Mouse (Mus musculus): ENCODE data around the gene Pzp. TPM values are rescaled to one million over a fixed set of nuclear protein-coding genes. Genes with fewer than 3 reads are reported as not detected.

Gene Pzp
- total RNA-seq, 2 experiments from 2014 or later: 0.41 TPM; not detected in 1

- intact Hi-C loops (cut with DNase I): loop anchor here (1.0 kb wide), 1 partner anchor 33 kb away; no protein-coding TSS in a partner anchor
- DNase-seq: peak; percentile 85 to 96
Observed at GRCm38 (mm10) chr6:128479463-128480454, 46.8 kb downstream of the Pzp start.

- intact Hi-C loops (cut with DNase I): no loop called here
- no peak for DNase-seq
Observed at GRCm38 (mm10) chr6:128477495-128477894, 49.0 kb downstream of the Pzp start.

DNA sequence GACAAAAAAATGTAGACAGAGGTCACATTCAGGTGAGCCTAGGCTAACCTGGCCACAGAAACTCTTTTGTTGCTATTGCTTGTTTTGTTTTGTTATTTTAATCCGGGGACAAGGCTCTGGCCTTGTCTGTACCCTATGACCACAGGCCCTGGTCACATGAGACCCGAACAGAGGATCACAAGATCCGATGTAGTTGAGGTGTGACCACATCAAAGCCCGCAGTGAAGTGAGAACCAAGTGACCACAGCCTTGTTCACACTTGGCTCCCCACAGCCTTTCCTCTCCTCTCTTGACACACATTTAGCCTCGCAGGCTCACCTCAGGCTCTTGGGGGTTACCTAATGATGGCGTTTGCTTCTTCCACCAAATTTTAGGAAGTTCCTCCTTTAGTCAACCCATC is 52.4 kb downstream of the Pzp start:
- no peak for DNase-seq
- intact Hi-C loops (cut with DNase I): no loop called here

DNA sequence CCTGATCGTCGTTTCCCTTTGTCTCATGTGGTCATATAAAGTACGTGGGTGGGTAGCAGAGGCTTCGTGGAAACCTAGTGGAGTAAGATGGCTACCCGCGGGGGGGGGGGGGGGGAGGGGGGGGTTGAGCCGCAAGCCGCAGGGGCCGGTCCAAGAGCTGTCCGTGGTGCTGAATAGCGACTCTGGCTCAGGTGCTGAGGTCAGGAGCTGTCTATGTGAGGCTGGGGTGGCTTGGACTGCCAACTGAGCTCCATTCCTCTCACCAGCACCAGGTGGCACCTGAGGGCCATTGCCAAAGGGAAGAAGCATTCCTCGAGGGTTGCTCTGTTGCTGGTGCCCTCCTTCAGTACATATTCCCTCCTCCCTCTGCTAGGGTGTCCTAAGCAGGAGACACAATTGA is 57.1 kb downstream of the Pzp start:
- DNase-seq: no peak
- intact Hi-C loops (cut with DNase I): no loop called here

- DNase-seq: no peak
- intact Hi-C loops (cut with DNase I): no loop called here
Observed at GRCm38 (mm10) chr6:128467298-128467697, 59.2 kb downstream of the Pzp start.

GRCm38 (mm10) chr6:128466563-128466962 is 60.0 kb downstream of the Pzp start:
- intact Hi-C loops (cut with DNase I): no loop called here
- no peak for DNase-seq

DNA sequence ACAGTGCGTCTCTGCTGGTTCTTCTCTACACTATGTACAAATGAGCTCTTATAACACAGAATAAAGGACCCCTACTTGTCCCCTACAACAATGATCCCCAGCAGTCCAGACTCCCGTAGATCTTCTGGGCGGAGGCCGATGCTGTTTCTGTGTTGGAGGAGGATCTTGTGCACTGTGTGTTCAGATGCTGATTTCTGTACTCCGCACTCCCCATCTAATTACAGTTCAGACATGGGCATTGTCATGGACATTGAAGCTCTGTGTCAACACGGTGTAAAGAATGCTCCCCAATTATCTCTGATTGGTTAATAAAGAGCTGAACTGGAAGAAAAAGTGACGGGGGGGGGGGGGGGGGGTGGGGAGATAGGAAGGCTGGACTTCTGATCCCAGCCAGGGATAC is 60.5 kb downstream of the Pzp start:
- intact Hi-C loops (cut with DNase I): no loop called here
- no peak for DNase-seq

DNA sequence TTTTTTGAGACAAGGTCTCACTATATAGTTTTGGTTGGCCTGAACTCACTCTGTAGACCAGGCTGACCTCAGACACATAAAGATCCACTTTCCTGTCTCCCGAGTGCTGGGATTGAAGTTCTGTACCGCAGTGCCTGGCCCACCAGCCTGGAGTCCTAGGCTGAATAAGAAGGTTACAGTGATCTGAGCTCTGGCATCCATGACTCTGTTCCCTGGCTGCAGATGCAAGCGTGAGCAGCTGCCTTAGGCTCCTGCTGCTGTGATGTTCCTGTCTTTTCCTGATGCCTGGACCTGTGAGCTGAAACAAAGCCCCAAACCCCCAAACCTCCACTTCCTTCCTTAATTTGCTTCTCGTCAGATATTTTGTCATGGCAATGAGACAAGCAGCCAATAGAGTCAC is 61.5 kb downstream of the Pzp start:
- DNase-seq: no peak
- intact Hi-C loops (cut with DNase I): no loop called here

DNA sequence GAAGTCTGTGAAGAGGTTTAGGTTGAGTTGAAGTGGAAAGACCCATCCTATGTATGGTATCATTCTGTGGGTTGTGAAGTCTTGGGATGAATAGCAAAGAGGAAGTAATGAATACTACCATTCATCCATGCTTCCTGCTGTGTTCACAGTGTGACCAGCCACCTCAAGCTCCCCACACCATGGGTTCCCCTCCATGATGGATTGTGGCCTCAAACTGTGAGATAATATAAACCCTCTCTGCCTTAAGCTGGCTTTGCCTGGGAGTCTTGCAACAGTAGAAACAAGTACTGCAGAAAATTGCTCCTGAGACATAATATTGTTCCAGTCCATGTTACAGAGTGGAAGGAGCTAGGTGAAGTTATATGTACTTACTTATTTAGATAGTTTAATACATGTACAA is 64.9 kb downstream of the Pzp start:
- no peak for DNase-seq
- intact Hi-C loops (cut with DNase I): no loop called here

- intact Hi-C loops (cut with DNase I): no loop called here
- no peak for DNase-seq
Observed at GRCm38 (mm10) chr6:128460729-128461503, 65.6 kb downstream of the Pzp start.

GRCm38 (mm10) chr6:128460321-128460720 is 66.2 kb downstream of the Pzp start:
- DNase-seq: no peak
- intact Hi-C loops (cut with DNase I): no loop called here

GRCm38 (mm10) chr6:128457186-128457585 is 69.3 kb downstream of the Pzp start:
- intact Hi-C loops (cut with DNase I): no loop called here

DNA sequence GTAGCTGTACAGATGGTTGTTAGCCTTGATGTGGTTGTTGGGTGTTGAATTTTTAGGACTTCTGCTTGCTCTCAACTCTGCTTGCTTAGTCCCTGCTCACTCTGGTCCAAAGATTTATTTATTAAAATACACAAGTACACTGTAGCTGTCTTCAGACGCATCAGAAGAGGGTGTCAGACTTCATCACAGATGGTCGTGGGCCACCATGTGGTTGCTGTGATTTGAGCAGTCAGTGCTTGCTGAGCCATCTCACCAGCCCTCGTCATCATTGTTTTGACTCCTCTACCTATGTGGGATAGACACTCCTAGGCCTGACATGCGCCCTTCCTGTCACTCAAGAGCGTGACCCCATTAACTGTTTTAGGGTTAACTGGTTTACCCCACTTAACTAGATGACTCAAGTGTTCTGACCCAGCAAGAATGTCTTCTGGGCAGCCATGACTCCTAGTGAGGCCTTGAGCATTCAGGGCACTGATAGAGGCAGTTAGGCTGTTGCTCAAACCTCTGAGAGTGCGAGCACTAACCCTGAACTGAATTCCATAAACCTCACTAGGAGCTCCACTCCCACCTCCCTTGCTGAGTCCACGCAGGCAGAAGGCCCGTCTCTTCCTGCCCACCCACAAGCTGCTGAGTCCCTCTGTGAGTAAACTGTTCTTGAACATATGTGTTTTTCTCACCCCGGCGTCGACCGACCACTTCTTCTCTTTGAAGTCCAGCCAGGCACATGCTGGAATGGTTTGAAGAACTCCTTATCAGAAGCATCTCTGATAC is 70.5 kb downstream of the Pzp start:
- no peak for DNase-seq
- intact Hi-C loops (cut with DNase I): no loop called here

More at GRCm38 (mm10) chr6:128457186-128457585, 69.3 kb downstream of the Pzp start:
- DNase-seq: no peak

- DNase-seq: no peak
- intact Hi-C loops (cut with DNase I): loop anchor here (10.0 kb wide), 1 partner anchor 388 kb away; no protein-coding TSS in a partner anchor
Observed at GRCm38 (mm10) chr6:128447063-128447462, 79.5 kb downstream of the Pzp start.

- intact Hi-C loops (cut with DNase I): loop anchor here (1.0 to 10.0 kb wide), 2 partner anchors 34 to 389 kb away; no protein-coding TSS in a partner anchor
- peak in 1 of 2 experiments; percentile 43 for DNase-seq
Observed at GRCm38 (mm10) chr6:128445761-128446535, 80.6 kb downstream of the Pzp start.

DNA sequence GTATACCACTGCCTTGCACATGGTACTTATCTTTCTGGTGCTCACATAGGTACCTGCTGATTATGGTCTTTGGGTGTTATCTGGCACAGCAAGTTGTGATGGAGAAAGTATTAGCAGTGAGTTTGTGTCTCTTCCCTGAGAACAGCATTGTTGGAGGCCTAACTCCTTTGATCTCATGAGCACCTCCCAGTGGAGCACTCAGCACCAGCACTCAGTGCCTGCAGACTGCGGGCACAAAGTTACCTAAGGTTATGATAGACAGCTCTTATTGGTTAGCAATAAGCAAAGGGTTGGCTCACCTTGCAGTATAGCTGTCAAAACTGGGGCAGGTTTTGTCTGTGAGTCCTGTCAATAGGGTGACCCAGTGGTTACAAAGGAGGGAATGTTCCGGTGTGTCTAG is 86.3 kb downstream of the Pzp start:
- no peak for DNase-seq
- intact Hi-C loops (cut with DNase I): loop anchor here (10.0 kb wide), 1 partner anchor 395 kb away; no protein-coding TSS in a partner anchor

GRCm38 (mm10) chr6:128438871-128439341 is 87.6 kb downstream of the Pzp start:
- DNase-seq: no peak
- intact Hi-C loops (cut with DNase I): loop anchor here (10.0 kb wide), 1 partner anchor 1334 kb away; the partner anchor contains the start of gene Tigar

DNA sequence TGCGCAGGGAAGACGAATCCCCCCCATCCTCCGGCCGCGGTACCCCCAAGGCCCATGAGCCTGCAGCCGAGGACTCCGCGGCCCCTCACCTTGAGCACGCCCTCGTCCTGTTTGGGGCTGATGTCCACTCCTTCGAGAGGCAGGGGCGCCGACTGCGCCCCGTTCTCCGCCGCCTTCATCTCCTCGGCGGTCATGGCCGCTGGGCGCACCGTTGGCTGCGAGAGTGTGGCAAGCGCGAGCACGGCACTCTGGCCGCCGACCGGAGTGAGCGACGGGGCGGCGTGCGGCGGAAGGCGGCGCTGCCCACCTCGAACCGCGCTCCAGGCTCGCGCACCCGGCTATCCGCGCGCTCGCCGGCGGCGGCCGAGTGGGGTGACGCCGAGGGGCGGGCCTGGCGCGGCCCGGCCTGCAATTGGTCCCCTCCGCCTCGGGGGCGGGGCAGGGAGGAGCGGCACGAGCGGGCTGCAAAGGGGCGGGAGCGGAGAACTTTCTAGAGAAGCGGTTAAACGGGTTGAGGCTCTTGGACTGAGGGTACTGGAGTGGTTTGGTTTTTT is 88.1 kb downstream of the Pzp start, which contains the start of gene Fkbp4:
TSS of gene Fkbp4 (minus strand) at position 361 of the 554 bp plus-strand sequence.
- peak; percentile 85 to 90 for DNase-seq
- intact Hi-C loops (cut with DNase I): loop anchor here (10.0 kb wide), 1 partner anchor 1334 kb away; the partner anchor contains the start of gene Tigar
